Mouse (Mus musculus): ENCODE measurements at regions not wholly inside any gene's neighbourhood (a gene's known extent, or its start where the extent isn't known, plus 50 kb on each side); places are given as distances from the start of the nearest gene placed in this dataset.

DNA sequence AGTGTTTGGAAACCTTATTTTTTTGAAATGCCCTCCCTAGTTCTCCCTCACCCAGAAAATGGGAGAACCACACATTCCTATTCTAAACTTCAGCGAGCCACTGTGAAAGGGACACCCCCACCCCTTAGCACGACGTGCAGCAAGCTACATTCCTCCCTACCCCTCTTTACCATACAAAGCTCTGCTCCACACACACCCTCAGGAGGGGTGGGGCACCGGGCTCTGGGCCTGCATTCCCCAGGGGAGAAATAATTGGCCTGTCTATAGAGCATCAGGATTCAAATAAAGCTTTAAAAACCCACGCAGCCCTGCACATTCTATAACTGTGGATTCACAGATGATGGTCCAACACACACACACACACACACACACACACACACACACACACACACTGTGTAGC lies 163.6 kb downstream of the H2al1j start:
- Histone ChIP-seq H3K9me3 (replicated peaks; ENCODE audit: control insufficient read depth, insufficient read depth, low read length, poor library complexity, severe bottlenecking) (no peaks in the 10 kb centered on the region), H3K4me3 (ENCODE audit: low read depth, low read length) (no peak overlapping the region), H3K27me3 (ENCODE audit: control insufficient read depth, insufficient read depth, low read length, poor library complexity, severe bottlenecking) (no peaks in the 10 kb centered on the region), H3K4me1 (ENCODE audit: control insufficient read depth, insufficient read depth, low read length) (no peaks in the 10 kb centered on the region), H3K9ac (ENCODE audit: low read depth, poor library complexity, severe bottlenecking) (no peak overlapping the region), H3K27ac (ENCODE audit: insufficient read depth, low read length) (no peak overlapping the region), H3K36me3 (ENCODE audit: control insufficient read depth, insufficient read depth, low read length, poor library complexity, severe bottlenecking) (no peaks in the 10 kb centered on the region)
- TF ChIP-seq CTCF (IDR thresholded peaks at IDR 0.05; ENCODE audit: low read depth, low read length) (no peak), POLR2A (IDR thresholded peaks at IDR 0.05; ENCODE audit: insufficient read depth, low read length) (no peak), EP300 (IDR thresholded peaks at IDR 0.05; ENCODE audit: insufficient read depth, low read depth, low read length) (no peak)

DNA sequence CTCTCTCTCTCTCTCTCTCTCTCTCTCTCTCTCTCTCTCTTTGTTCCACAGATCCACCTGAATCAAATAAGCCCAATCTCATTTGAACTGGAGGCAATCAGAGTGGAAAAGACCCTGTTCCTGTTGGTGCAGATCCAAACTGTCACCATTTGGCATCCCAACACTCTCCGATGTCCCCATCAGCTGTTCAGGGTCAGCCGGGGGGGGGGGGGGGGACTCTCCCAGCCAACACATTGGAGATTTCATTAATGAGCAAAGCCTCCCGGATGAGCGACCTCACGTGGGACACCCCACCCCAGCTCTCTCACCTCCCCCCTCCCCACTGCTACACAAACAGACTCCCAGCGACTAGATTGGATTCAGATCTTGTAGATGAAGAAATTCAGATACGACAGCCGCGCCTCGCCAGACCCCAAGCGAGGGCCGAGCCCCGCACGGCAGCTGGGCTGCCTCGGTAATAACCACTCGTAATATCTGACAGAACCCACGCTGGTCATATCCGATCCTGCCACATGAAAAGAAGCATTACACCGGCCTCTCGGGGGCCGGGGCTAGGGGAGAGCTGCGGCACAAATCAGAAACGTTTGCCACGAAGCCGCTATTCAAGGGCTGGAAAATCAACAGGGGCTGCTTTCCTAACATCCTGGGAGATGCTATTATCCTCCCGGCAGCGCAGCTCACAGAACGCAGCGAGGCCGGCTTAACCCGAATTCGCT lies 164.2 kb downstream of the H2al1j start:
- TF ChIP-seq EP300 (IDR thresholded peaks at IDR 0.05; ENCODE audit: insufficient read depth, low read depth, low read length) = no peak
- TF ChIP-seq CTCF (IDR thresholded peaks at IDR 0.05; ENCODE audit: low read depth, low read length) = no peak
- no peak for TF ChIP-seq POLR2A (IDR thresholded peaks at IDR 0.05; ENCODE audit: insufficient read depth, low read length)
- H3K4me1 ChIP-seq (ENCODE audit: control insufficient read depth, insufficient read depth, low read length) = no peaks in the 10 kb centered on the region
- no peak overlapping the region for H3K9ac ChIP-seq (ENCODE audit: low read depth, poor library complexity, severe bottlenecking)
- H3K36me3 ChIP-seq (ENCODE audit: control insufficient read depth, insufficient read depth, low read length, poor library complexity, severe bottlenecking) = no peaks in the 10 kb centered on the region
- H3K4me3 ChIP-seq (ENCODE audit: low read depth, low read length) = no peak overlapping the region
- H3K9me3 ChIP-seq (replicated peaks; ENCODE audit: control insufficient read depth, insufficient read depth, low read length, poor library complexity, severe bottlenecking) = no peaks in the 10 kb centered on the region
- H3K27ac ChIP-seq (ENCODE audit: insufficient read depth, low read length) = no peak overlapping the region
- no peaks in the 10 kb centered on the region for H3K27me3 ChIP-seq (ENCODE audit: control insufficient read depth, insufficient read depth, low read length, poor library complexity, severe bottlenecking)

DNA sequence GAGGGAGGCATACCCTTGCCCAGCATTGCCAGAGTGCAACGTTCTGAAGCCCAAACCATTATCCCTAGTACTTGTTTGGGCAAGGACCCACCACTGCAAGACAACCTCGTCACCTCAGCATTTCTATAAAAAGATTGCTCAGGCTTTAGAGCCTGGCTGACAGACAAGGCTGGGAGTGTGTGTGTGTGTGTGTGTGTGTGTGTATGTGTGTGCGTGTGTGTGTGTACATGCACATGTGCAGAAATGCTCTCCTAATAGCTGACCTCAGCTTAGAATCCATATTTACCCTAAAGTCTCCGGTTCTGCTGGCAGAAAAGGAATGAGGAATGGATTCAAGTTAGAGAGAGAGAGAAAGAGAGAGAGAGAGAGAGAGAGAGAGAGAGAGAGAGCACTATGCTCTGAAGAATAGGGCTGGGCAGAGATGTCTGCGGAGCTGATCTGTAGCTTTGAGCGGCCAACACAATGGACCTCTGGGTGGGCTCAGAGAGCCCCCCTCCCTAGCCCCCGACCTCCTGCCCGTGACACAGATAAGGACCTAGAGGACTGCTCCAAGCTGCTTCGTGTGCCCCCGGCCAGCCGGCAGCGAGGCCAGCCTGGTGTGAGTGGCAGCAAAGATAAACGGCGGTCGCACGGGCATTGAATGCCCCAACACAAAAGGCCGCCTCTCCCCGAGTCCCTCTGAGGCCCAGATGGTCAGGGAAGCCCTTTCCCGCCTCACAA lies 166.1 kb downstream of the H2al1j start:
- no peaks in the 10 kb centered on the region for H3K9me3 ChIP-seq (replicated peaks; ENCODE audit: control insufficient read depth, insufficient read depth, low read length, poor library complexity, severe bottlenecking)
- no peak overlapping the region for H3K4me3 ChIP-seq (ENCODE audit: low read depth, low read length)
- H3K36me3 ChIP-seq (ENCODE audit: control insufficient read depth, insufficient read depth, low read length, poor library complexity, severe bottlenecking) = no peaks in the 10 kb centered on the region
- TF ChIP-seq EP300 (IDR thresholded peaks at IDR 0.05; ENCODE audit: insufficient read depth, low read depth, low read length) (no peak), CTCF (IDR thresholded peaks at IDR 0.05; ENCODE audit: low read depth, low read length) (no peak), POLR2A (IDR thresholded peaks at IDR 0.05; ENCODE audit: insufficient read depth, low read length) (no peak)
- H3K9ac ChIP-seq (ENCODE audit: low read depth, poor library complexity, severe bottlenecking) = no peak overlapping the region
- H3K27ac ChIP-seq (ENCODE audit: insufficient read depth, low read length) = no peak overlapping the region
- no peaks in the 10 kb centered on the region for H3K27me3 ChIP-seq (ENCODE audit: control insufficient read depth, insufficient read depth, low read length, poor library complexity, severe bottlenecking)
- no peaks in the 10 kb centered on the region for H3K4me1 ChIP-seq (ENCODE audit: control insufficient read depth, insufficient read depth, low read length)

DNA sequence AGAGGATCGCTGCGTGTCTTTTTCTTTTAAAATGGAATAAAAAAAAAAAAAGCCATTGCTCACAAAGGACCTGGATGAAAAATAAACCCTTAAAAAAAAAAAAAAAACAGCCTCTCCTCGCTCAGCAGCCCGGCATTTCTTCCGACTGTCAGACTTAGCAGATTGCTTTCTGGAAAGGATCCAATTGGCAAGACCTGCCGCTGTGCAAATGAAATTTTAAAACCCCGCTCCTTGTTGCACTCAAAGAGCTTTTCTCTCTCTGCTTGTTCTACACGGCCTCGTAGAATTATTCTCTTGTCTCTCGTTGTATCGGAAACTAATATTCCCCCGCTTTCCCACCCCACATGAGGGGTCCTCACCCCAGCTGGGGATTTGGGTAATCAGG lies 166.6 kb downstream of the H2al1j start:
- Histone ChIP-seq H3K36me3 (ENCODE audit: control insufficient read depth, insufficient read depth, low read length, poor library complexity, severe bottlenecking) (no peaks in the 10 kb centered on the region), H3K27me3 (ENCODE audit: control insufficient read depth, insufficient read depth, low read length, poor library complexity, severe bottlenecking) (no peaks in the 10 kb centered on the region), H3K9me3 (replicated peaks; ENCODE audit: control insufficient read depth, insufficient read depth, low read length, poor library complexity, severe bottlenecking) (no peaks in the 10 kb centered on the region), H3K4me1 (ENCODE audit: control insufficient read depth, insufficient read depth, low read length) (no peaks in the 10 kb centered on the region), H3K27ac (ENCODE audit: insufficient read depth, low read length) (no peak overlapping the region), H3K4me3 (ENCODE audit: low read depth, low read length) (no peak overlapping the region), H3K9ac (ENCODE audit: low read depth, poor library complexity, severe bottlenecking) (no peak overlapping the region)
- TF ChIP-seq POLR2A (IDR thresholded peaks at IDR 0.05; ENCODE audit: insufficient read depth, low read length) (no peak), EP300 (IDR thresholded peaks at IDR 0.05; ENCODE audit: insufficient read depth, low read depth, low read length) (no peak), CTCF (IDR thresholded peaks at IDR 0.05; ENCODE audit: low read depth, low read length) (no peak)

DNA sequence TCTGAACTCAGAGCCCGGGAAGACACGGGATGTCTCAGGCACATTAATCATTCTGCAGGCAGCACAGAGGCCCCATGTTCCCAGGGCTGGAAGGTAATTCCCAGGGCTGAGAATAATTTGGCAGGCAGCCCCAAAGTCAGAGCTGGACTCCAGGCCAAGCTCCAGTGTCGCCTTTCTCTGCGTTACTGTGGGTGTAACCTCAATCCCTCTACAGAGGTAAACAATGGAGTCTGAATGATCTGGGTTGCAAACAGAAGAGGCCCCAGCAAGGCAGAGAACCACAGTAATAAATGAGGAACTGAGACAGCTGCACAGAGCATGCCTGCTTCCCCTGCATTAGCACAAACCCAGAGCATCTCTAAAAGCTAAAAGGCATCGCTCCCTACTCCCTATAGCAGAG lies 184.8 kb downstream of the H2al1j start:
- Histone ChIP-seq H3K36me3 (ENCODE audit: control insufficient read depth, insufficient read depth, low read length, poor library complexity, severe bottlenecking) (no peaks in the 10 kb centered on the region), H3K4me1 (ENCODE audit: control insufficient read depth, insufficient read depth, low read length) (no peaks in the 10 kb centered on the region), H3K27ac (ENCODE audit: insufficient read depth, low read length) (no peak overlapping the region), H3K27me3 (ENCODE audit: control insufficient read depth, insufficient read depth, low read length, poor library complexity, severe bottlenecking) (no peaks in the 10 kb centered on the region), H3K4me3 (ENCODE audit: low read depth, low read length) (no peak overlapping the region), H3K9ac (ENCODE audit: low read depth, poor library complexity, severe bottlenecking) (no peak overlapping the region), H3K9me3 (replicated peaks; ENCODE audit: control insufficient read depth, insufficient read depth, low read length, poor library complexity, severe bottlenecking) (no peaks in the 10 kb centered on the region)
- TF ChIP-seq CTCF (IDR thresholded peaks at IDR 0.05; ENCODE audit: low read depth, low read length) (no peak), EP300 (IDR thresholded peaks at IDR 0.05; ENCODE audit: insufficient read depth, low read depth, low read length) (no peak)

DNA sequence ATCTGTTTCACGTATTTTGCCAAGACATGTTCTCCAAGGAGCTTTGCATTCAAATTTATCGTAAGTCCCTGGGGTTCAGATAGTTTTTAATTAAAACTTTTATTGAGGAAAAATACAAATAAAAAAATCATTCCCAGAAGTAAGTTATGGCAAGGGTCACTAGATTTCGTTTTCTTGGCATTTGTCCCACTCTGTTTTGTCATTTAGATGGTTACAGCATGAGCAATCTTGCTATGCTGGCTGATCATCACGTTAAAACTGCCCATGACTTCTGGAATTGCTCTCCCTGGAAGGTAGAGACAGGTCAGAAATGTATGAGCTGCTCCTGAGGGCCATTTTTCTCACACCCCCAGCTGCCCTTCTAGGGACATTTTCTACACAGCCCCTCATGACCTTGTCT lies 185.3 kb downstream of the H2al1j start:
- Histone ChIP-seq H3K27ac (ENCODE audit: insufficient read depth, low read length) (no peak overlapping the region), H3K4me3 (ENCODE audit: low read depth, low read length) (no peak overlapping the region)
- TF ChIP-seq CTCF (IDR thresholded peaks at IDR 0.05; ENCODE audit: low read depth, low read length) = no peak

More for the DNA sequence above, 185.3 kb downstream of the H2al1j start:
- Histone ChIP-seq H3K9me3 (replicated peaks; ENCODE audit: control insufficient read depth, insufficient read depth, low read length, poor library complexity, severe bottlenecking) (no peaks in the 10 kb centered on the region), H3K27me3 (ENCODE audit: control insufficient read depth, insufficient read depth, low read length, poor library complexity, severe bottlenecking) (no peaks in the 10 kb centered on the region), H3K9ac (ENCODE audit: low read depth, poor library complexity, severe bottlenecking) (no peak overlapping the region), H3K4me1 (ENCODE audit: control insufficient read depth, insufficient read depth, low read length) (no peaks in the 10 kb centered on the region), H3K36me3 (ENCODE audit: control insufficient read depth, insufficient read depth, low read length, poor library complexity, severe bottlenecking) (no peaks in the 10 kb centered on the region)
